Mouse (Mus musculus) cerebellum, adult 2 months (tissue): Measurements from ENCODE around the gene Ap1ar.

ENCODE experiments used
- CTCF ChIP-seq: fragments of 200-500 bp; IDR thresholded peaks from 2 replicates; pipeline ENCODE4 v1.5.1; 2011; ENCODE audit warnings: low read depth, mild to moderate bottlenecking, control low read depth, low read length, moderate library complexity, borderline replicate concordance; ENCODE audit not compliant: insufficient read depth
- POLR2A ChIP-seq: fragments of 200-500 bp; IDR thresholded peaks from 2 replicates; pipeline ENCODE4 v1.6.1; 2011; ENCODE audit warnings: low read length, control low read depth, borderline replicate concordance; ENCODE audit not compliant: insufficient read depth

DNA sequence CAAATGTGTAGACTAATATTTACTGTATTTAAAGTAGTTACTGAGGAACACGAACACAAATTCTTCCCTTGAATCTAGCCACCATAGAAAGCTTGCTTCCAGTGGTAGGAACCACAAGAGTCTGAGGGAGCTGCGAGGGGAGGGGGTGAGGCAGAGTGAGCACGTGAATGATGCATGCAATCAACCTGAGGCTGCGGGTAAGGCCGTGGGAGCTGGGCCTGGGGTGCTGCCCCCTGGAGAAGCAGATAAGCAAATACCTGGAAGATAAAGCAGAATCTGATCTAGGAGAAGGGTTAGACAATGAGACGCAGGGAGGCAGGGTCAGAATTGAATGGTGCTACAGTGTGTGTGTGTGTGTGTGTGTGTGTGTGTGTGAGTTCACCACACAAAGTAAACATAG is 6.2 kb downstream of the Ap1ar start:
- TF ChIP-seq CTCF (no peak), POLR2A (no peak)
